Mouse (Mus musculus) kidney, postnatal 4 days (tissue): ENCODE data around the gene Sc5d.

Source experiments
- DNase-seq, 2 experiments: peaks; one replicate each; pipeline ENCODE4 v3.0.0; 2021; ENCODE audit warnings: mixed read lengths in 2 of 2

Sc5d gene

DNA sequence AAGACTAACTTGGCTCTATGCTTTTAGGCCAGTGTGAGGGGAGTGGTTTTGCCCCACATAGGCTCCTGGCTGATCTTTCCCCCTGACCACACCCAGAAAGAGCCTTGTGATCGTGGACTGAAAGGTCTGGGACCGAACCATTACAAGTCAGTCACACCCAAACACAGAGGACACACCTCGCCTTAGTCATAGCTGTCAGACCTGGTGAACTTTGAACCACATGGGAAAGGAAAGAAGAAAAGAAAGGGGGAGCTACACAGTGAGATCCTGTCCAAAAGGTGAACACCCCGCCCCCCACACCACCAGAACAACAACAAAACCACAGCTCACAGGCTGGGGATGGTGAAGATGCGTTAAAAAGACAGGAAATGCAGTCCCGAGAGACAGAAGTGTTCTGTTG is 14.9 kb downstream of the Sc5d start:
- DNase-seq: no peak

DNA sequence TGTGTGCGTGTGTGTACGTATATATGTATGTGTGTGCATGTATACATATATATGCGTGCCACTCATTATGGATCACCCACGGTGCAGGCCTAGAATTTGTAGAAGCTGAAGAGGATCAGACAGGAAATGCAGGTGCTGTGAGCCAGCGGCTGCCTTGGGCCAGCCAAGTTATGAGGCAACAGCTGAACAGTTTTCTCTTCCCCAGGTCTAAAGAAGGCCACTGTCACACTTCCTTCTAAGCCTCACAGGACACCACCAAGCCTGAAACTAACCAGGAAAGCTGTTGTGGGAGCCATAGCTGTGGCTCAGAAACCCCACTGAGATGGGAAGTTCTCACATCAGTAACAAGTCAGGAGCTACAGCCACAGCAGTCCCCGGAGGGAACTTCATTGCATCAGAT is 17.4 kb downstream of the Sc5d start:
- DNase-seq: no peak

DNA sequence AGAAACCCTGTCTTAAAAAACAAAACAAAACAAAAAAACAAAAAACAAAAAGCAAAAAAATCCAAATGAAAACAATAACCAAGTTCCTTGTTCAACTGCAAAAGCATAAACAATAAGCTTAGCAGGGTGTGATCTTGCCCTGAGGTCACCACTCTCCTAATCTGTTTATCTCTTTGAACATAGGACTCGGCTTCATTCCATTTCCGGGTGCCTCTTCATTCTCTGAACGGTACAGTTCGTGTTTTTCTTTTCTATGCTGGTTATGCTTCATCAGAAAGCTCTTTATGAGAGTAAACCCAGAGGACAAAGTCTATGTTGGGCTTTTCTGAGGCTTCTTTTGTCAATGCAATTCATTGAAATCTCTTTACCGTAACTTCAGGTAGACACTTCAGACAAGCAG is 19.9 kb downstream of the Sc5d start:
- DNase-seq: no peak

DNA sequence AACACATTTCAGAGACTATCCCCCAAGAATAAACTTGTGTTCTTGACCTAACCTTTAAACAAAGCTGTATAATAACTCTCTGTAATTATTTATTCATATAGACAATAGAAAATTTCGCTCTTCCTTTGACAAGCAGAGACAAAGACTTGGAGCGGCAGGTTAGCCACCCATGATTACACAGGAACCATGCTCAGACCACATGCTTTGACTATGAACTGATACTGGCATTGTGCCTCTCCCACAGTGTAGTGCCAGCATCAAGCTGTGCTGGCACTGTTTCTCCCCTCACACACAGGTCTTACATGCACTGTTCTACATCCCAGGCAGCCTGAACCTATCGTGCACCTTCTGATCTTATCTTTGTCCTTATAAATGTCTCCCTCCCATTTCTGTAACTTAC is 23.0 kb downstream of the Sc5d start:
- DNase-seq: no peak

DNA sequence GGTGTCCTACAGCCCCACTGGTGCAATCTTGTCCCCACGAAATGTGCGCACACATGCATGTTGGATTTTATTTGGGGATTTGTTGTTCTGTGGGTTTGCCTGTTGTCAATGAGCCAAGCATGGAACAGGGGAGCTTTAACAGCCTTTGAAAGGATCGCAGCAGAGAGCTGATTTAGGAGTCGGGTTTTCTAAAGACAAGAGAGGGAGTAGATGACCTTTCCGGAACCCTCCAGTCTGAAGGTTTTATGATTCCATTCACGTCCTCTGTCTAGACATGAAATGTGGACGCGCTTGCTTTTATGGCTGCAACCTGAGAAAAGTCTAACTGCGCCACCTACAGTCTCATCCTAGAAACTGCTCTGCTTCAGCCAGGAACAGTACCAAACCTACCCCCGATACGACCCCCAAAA is 23.5 kb downstream of the Sc5d start:
- peak; percentile 62 to 74 for DNase-seq

DNA sequence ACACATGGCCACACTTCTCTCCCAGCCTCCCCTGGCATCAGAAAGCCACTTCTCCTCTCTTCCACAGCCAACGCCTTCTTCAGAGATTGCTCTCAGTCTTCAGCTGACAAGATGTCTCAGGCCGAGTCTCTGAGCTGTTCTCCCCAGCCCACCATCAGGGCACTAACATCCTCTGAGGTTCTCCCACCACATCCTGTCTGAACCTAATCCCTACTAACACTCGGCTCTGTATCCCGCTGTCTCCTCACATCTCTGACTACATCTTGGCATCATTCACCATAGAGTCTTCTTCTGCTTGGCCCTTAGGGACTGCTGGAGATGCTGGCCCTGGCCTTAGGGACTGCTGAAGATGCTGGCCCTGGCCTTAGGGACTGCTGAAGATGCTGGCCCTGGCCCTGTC is 25.2 kb downstream of the Sc5d start:
- no peak for DNase-seq

DNA sequence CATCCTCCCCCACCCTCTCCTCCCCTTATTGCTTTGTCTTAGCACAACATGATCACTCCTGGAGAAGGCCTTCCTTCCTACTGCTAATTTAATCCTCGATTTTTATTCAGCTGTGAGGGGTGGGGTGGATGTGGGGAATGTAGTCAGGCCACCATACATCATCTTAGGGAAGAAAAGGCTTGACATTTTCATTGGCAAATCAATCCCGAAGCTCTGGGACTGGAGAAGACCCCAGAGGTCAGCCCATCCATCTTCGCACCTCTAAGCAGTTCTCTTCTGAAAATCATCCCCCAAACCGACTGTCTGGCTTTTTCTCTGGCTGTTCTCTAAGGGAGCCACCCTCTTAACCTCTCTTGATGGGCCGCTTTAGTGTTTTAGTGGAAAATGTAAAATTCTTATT is 32.9 kb downstream of the Sc5d start:
- DNase-seq: peak; percentile 33 to 45

DNA sequence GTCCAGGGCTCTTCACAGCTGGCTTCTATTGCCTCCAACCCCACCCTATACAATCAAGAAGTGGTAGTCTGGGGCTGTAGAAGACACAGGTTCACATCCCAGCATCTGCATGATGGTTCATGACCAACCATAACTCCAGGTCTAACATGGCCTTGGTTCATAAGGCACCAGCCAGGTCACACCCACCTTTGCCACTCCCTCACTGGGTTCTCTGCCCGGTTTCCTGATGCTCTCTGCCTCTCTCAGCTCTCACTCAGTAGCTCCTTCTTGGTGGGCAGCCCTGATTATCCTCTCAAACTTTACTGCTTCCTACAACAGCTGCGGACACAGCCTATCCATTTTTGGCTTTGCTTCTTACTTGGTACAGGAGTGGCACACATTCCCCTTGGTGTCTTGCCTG is 33.7 kb downstream of the Sc5d start:
- DNase-seq: no peak

DNA sequence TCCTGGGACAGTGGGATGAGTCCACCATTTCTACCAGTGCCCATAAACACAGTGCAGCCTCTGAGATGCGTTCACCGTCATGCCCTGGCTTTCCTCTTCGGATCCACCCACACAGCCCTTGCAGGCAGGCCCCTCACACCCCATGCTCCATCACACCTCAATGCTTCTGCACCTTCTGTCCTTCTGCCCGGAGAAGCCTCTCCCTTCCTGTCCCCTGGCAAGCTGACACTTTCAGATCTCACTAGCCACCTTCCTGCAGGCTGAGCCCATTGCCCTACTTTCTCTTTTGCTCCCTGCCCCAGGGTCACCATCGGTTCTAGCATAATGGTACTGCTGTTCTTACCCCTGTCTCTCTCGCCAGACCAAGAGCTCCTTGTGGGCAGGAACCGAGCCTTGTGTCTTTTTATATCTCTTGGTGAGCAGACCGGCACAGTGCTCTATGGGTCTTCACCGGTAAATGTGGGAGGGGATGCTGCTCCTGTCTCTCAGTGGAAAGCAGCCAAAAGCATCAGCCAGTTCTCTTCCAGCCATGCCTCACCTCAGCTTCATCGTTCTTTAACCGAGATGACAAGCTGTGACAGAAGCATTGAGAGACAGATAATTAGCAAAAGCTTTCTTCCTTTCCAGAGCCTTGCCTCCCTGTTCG is 34.5 kb downstream of the Sc5d start:
- no peak for DNase-seq

DNA sequence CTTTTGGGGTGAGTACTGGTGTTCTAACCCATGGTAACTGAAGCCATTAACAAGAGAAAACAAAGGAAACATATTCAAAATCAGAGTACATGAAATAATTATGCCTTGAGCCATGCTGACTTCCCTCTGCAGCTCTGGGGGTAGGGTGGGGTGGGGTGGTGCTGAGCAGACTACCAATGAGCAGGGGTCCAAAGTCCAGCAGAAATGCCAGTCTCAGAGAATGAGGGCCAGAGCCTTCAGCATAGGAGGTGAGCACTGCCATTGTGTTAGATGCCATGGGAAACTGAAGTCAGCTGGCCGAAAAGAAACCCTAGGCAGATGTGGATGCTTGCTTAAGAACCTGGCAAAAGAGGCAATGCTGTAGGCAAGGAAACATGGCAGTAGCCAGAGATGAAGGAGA is 36.3 kb downstream of the Sc5d start:
- DNase-seq: no peak

DNA sequence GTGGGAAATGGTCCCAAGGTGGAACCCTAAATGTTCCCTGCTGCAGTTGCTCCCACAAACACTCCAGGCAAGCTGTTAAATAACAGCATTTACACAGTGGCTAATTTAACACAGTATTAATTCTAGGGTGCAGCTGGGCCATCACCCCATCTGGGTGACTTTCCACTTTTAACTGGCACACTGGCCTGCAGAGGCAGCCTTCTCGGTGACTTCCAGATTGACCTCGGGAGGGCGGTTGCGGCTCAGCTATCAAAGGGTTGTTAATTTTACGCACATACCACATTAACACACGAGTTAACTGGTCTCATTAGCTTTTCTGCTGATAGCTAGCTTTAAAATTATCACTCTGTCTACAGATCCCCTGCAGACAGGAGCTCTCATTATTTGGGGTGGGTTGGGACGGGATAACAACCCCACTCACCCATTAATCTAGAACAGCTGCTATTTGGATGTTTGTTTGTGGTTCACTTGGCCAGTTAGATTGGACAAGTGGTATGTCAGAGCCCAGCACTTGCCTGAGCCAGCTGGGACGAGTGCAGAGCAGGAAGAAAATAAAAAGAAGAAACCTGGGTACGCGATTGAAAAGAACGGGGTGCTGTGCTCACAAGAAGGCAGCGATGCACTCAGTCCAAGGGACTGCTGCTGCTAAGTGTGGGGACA is 44.9 kb downstream of the Sc5d start:
- peak in 1 of 2 experiments; percentile 50 for DNase-seq

DNA sequence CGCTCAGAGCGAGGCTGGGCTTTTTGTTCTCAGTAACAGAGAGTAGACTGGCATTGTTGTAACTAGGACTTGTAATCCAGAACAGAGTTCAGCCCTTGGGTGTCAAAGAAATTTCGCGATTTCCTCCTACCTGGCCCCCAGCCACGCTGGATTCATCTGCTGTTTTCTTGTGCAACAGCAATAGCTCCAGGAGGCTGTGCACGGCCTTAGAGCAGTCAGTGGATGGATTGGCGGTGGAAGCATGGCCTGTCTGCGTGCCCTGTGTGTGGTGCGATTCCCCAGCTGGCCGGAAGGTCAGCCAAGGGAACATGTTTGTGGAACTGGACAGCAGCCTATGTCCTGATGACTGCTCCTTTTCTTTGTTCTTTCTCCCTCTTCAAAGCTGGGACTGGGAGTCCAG is 46.4 kb downstream of the Sc5d start:
- DNase-seq: peak; percentile 66 to 76

DNA sequence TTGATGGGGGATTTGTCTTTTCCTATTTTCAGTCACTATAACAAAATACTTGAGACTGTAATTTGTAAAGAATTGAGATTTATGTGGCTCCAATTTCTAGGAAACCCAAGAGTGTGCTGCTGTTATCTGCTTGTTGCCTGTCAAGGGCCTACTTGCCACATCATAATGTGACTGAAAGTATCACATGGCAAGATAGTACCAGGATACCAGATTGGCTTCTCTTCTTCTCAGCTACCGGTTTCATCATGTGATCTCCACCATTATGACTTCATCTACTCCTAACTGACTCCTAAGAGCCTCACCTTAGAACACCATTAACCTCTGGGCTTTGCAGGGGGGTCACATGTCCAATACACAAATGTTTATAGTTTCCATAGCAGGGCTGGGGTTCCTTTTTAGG is 49.9 kb downstream of the Sc5d start:
- no peak for DNase-seq

DNA sequence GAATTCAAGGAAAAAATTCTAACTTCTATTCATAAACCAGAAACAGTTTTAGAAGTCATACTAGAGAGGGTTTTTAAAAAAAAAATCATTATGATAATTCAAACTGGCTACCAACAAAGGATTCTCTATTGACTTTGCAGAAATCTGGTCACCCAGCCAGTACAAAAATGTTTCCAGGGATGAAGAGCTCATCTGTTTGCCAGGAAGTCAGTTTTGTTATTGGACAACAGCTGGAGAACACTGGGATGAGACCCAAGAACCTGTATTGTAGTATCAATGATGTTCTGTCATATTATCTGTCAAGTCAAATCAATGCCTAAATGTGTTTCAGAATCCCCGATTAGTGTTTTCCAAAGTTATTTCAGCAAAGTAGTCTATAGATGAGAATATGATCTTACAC is 50.9 kb downstream of the Sc5d start:
- DNase-seq: no peak

DNA sequence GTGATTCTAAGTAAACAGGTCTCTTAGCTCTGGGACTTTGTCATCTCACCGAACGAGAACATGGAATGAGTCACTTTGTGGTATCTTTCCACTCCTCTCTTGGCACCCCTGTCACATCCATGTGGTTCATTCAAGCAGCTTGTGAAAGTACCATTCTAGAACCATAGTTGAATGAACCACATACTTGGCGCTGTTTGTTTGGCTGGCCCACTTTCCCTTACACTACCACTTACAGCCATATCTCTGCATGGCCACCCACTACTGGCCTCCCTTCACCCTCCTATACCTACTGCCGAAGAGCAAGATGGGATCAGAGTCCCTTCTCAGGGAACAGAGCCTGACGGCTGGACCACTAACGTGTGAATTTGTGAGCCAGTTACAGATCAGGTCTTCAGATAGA is 54.4 kb downstream of the Sc5d start:
- no peak for DNase-seq

DNA sequence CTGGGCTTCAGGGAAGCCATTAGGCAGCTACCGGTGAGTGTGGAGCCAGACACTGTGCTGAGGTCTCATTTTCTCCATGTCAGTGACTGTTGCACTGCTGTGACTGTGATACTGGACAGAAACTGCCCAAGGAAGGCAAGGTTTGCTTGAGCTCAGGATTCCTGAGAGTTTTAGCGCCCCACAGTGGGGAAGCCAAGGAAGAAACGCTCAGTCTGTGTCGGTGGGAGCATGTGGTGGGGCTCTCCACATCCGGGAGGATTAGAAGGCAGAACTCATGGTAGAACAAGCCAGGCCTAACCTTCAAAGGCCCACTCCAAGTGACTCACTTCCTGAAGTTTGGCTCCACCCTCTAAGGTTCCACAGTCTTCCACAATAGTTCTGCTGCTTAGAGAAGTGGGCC is 55.6 kb downstream of the Sc5d start:
- DNase-seq: peak; percentile 68 to 78

DNA sequence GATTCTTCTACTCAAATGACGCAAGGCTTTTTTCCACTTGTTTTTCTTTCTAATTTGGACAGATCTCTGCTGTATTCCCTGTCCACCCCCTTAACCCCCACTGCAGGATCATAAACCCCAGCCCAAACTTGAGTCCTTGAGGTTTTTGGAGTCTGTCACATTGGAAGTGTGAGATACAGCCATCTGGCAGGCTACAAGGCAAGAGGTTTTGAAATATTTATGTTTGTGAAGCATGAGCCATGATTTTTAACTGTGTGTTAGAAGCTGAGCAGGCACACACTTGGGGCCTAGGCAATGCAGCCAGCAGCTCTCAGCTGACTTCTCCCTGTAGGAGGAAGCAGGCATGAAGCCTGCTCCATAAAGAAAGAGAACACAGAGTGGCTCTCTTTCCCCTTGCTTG is 57.3 kb downstream of the Sc5d start:
- peak; percentile 43 to 48 for DNase-seq

DNA sequence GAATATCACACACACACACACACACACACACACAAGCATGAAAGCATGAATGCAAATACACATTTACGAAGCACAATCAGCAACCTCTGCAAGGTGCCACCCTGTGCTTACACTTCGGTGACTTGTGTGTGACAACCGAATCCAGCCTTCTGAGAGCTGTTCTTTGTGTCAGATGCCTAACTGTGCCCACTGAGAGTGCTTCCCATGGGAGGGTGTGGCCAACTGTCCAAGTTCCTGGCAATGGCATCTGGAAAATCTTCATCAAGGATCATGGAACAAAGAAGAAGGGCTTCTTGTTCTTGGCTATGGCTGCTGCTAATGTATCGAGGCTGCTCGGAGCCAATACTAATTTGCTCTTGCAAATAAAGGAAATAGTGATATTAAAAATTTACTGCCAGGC is 61.8 kb downstream of the Sc5d start:
- no peak for DNase-seq
